Mouse (Mus musculus) retina, embryonic 14.5 days (tissue): ENCODE data around the gene Noa1.

ENCODE experiments used
- DNase-seq: peaks from one replicate; pipeline ENCODE4 v3.0.0-alpha.2; 2015; ENCODE audit warnings: low spot score

The Noa1 gene

DNA sequence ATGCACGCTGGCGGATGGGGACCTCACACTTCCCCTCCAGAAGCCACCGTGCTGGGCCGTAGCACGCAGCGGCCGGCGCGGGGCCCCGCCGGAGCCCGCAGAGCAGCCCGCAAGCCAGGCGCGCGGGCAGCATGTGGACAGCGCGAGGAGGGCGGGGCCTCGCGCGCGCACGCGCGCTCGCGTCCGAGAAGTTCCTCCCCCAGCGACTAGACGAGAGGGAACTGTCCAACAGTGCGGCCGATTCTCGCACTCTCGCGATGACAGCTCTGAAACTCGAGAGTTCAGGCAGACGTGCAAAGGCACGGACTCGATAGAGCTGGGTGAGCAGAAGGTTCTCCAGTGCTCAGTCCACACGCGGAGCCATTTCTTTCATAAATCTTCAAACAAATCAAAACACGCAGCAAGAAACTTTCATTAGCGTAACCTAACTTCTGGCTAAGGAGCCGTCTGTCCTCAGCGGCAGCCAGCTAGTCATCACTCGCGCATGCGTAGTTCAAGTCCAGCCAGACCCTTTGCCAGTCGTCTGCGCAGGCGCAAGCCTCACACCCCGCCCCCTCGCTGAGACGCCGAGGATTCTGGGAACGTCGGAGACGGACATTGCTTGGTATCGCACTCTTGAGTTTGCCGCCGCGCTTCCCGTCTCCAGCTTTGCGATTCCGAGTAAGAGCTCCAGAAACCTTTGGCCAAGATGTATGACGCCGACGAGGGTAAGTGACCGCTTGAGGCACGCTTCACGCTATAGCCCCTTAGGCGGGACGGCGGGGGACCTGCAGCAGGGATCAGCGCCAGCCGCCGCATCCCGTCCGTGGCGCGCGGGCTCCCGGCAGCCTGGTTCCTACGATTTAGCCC lies at the start of gene Noa1, which contains the start of gene Polr2b:
Gene Noa1, minus strand, starts transcription at position 161 of the 849 bp plus-strand sequence.
Gene Polr2b, plus strand, starts transcription at position 224 of the 849 bp plus-strand sequence.
- peak; percentile 99 for DNase-seq

DNA sequence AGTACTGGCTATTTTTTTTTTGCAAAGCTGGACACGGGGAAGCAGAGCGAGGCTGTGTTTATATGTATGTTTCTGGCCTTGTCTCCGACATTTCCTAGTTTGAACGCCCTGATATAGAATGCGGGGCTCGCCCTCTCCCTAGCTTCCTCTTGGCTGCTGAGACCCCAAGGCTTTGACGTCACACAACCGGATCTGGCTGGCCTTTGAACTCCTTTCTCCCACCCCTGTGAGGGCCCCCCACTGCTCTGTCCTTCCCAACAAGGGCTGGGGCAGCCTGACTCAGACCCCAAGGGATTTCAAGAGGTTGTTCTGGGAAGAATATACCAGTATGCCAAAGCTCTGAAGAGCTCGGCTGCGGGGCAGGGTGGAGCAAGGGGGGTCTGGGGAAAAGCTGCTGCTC lies 48.5 kb upstream of the Noa1 start:
- peak; percentile 48 for DNase-seq

DNA sequence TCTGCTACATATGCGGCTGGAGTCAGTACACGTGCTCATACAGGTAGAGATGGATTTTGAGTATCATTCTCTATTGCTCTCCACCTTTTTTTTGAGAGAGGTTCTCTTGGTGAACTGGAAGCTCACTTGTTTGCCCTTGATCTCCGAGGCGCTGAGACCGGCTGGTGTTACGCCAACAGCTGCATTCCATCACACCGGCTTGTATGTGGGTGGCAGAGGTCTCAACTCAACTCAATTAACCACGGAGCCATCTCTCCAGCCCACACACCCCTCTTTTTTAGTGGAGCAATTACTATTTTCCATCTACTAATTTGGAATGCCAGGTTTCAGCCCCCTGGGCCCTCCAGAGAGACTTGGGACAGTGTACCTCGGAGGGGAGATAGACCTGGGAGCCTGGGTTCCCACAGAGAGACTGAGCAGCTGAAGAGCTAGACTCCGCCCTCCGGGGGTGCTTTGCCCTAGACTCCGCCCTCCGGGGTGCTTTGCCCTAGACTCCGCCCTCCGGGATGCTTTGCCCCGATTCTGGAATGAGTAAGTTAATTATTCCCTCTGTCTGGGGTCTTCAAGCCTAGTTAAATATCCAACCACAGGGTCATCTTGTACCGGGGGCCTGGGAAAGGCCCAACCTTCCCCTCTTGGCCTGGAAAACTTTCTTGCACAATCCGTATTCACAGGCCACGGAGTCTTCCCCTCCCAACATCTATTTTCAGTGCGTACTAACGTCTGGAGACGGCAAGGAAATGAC lies 47.7 kb upstream of the Noa1 start:
- peak; percentile 68 for DNase-seq

DNA sequence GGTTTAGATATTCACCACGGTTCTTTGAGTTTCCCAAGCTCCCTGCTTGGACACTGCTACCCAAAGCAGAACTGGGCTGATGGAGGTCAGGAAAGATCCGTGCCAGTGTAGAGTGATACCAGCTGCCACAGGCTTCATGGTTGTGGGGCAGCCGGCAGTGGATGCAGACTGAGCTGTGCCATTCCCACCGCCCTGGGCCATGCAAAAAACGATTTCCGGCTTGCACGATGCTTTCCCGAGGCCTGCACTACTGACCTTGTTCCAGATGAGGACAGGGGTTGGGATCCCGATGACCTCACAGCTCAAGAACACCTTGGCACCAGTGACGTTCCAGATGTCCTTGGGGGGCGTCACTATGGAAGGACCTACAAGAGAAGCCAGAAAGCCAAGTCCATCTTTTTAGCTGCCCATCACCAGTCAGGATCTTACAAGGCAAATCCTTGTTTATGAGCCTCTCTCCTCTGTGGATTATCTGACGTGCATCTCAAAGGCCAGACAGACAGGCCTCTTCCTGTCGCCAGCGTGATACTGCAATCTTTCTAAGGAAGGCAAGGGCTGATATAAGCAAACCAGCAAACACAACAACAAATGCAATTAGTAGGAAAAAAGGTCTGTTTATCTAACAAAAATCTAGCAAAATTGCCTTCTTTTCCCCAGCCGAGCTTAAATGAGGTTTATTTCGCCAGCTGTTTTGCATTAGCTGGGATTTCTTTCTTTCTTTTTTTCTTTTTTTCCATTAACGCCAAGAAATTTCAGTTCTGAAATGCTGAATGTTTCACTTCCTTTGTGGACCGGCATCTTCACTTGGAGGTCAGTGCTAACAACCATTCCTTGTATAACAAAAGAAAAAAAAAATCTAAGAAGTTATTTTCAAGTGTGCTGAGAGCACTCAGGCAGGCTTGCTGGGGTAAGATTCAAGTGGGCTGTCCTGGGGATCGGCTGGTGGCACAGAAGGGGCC lies 45.7 kb upstream of the Noa1 start:
- no peak for DNase-seq

DNA sequence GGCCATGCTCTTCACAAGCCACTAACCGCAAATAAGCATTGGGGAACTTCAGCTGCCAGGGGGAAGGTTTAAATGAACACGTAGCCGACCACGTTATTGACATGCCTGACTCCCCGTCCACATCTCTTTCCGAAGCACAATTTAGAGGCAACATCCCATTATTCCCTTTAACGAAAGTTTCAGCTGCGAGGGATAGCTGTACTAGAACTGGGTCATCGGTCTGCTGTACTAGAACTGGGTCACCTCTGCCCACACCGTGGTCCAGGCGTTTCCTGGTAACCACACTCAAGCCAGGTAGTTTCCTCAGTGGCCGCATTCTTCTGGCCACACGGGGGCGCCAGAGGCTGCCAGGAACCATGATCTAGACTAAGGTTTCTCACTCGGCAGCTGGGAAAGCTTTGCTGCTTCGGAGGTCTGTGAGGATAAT lies 44.5 kb upstream of the Noa1 start:
- DNase-seq: peak; percentile 94

DNA sequence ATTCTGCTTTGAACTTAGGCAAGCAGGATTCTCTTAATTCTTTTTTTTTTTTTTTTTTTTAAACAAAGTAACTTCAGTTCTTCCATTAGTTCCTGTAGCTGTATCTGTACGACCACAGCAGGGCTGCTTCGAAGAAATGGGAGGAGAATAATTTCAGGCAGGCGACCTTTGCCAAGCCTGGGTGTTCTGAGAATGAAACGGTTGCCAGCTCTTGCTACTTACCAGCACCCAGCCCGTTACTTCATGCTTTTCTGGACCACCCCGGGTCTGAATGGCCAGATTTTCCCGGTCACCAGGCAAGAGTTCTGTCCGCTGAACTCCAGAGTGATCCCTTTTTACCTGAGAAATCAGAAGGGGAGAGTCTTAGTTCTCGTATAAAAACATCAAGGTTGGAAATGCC lies 41.8 kb upstream of the Noa1 start:
- DNase-seq: no peak

DNA sequence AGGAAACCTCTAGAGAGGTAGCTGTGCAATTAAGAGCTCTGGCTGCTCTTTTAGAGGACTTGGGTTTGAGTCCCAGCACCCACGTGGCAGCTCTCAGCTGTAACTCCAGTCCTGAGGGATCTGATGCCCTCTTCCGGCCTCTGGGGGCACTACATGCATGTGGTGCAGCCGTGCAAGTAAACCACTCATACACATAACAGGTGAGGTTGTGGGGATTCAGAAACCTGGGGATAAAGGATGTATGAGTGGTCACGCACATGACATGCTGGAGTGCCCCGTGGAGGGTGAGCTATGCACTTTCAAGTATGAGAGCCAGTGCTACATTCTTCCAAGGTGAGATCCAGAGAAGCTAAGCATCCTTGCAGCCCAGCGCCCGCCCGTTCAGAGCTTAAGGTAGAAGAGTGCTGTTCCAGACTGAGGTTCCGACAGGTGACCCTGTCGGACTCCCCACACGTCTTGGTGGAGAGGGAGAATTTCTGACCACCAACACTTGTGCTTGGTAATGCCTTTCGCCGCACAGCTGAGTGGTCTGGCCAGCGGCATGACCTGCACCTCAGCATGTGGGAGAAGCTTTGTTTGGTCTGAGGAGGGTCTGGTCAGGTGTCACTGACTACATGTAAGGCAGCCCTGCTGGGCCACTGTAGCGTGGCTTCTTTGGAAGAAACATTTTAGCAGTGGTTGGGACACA lies 40.2 kb upstream of the Noa1 start:
- no peak for DNase-seq

DNA sequence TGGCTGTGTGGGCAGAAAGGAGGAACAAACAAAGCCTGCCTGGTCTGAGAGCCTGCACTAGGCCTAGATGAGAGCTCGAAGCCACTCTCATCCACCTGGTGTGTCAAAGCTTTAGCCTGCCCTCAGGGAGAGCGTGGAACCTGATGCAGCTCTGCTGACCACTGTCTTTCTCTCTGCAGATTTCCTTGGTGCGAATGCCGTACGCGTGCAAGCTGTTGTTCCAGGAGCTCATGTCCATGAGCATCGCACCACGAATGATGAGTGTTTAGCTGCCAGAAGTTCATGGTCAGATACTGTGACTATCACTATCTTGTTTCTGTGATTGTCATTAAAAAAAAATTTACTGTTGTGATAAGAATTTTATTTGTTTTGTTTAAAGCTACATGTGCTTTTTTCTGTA lies 39.0 kb upstream of the Noa1 start:
- no peak for DNase-seq

DNA sequence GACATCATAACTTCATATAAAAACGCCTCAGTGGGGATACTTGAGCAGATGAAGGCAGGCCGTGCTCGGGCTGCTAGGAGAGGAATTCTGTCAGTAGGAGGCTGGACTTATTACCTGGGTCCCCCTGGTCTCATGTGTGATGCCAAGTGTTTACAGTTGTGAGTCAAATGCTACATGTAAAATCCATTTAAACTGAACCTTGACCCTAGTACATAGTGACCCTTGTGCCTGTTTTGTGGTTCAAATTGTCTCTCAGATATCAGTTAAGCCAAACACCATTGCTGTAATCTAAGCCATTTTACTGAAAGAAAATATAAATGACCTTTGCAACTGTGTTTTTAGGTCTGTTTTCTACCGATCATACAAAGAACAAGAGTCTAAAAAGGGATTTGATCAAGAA lies 30.1 kb upstream of the Noa1 start:
- DNase-seq: no peak

DNA sequence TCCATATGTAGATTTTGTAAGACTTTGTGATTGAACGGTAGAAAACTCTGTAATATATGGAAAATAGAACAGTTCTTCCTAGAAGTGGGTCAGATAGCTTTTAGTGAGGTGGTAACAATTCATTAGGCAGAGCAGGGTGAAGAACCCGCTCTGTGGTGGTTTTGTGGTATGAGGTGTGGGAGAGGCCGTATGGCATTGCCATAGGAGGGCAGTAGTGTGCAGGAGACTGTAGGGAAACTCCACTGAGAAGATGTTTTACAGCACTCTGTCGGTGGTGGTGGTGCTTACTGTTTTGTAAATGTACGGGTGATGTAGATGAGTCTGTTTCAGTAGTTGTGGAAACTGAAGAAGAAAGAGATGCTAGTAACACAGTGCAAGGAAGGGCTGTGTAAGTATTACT lies 20.3 kb upstream of the Noa1 start:
- DNase-seq: no peak

DNA sequence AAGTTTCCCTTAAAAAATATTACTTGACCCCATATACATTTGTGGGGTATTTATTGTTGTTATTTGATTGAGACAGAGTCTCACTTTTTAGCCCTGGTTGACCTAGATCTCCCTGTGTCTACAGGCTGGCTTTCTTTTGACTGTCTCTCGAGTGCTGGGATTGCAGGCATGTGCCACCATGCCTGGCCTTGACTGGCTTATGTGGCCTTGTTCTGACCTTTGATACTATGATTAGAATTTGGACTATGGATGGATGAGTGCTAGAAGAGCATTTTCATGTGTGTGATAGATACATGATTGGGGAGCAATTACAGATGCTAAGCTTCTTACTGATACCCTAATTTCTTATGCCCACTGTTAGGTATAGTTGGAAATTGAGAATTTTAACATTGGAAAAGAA lies 15.1 kb upstream of the Noa1 start:
- no peak for DNase-seq

DNA sequence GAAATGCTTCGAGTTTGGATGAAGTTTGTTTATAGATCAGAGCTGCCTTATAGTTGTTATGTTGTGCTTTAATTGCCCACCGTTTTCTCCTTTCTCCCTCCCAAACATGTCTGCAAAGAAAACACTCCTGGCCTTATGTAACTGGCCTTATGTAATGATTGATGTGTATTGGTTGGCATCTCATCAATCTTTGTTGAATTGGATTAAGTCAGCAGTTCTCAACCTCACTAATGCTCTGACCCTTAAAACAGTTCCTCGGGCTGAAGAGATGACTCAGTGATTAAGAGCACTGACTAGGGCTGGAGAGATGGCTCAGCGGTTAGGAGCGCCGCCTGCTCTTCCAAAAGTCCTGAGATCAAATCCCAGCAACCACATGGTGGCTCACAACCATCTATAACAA lies 5.1 kb upstream of the Noa1 start:
- DNase-seq: no peak

DNA sequence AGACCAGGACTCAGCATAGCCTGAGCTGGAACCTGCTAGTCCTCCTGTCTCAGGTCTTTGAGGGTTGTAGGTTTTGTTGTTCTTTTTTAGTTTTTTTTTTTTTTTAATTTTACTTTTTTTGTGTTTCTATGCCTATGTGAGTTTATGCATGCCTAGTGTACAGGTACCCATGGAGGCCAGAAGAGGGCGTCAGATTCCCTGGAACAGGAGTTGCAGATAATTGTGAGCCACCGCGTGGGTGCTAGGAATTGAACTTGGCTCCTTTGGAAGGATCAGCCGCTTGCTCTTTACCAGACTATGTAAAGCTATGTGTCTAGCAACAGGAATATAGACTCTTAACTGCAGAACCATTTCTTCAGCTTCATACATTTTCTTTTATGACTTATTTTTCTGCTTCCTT lies 4.3 kb upstream of the Noa1 start:
- no peak for DNase-seq

DNA sequence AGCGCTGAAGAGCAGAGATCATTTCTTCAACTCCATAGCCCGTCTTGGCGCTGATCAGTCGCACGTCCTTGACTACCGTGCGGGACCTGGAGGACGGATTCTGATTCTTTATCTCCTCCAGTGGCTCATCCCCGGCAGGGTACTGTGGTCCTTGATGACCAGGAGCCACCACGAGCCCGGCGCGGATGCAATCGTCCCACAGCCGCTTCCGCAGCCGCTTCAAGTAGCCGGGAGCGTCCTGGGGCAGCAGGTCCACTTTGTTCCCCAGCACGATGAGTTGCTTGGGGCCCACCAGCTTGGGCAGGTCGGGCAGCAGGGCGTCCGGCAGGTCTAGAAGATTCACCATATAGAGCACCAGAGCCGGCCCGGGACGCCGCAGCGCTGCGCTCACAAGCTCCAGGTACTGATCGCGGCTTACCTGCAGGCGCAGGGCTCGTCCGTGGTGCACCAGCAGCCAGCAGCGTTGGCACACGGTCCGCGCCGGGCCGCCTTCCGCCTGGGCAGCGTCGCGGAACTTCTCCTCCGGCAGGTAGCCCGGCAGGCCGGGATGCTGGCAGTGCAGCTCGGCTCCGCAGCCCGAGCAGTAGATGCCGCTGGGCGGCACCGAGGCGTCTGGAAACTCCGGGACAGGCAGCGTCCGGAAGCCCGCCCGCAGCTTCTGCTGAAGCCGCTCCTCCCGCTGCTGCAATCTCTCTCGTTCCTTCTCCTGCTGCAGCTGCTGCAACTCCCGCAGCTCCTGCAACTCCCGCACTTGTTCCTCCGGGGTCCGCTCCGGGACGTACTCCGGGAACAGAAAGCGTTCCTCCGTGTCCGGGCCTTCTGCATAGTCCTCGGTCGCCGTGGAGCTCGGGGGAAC lies 605 bp downstream of the Noa1 start:
- DNase-seq: peak; percentile 54

DNA sequence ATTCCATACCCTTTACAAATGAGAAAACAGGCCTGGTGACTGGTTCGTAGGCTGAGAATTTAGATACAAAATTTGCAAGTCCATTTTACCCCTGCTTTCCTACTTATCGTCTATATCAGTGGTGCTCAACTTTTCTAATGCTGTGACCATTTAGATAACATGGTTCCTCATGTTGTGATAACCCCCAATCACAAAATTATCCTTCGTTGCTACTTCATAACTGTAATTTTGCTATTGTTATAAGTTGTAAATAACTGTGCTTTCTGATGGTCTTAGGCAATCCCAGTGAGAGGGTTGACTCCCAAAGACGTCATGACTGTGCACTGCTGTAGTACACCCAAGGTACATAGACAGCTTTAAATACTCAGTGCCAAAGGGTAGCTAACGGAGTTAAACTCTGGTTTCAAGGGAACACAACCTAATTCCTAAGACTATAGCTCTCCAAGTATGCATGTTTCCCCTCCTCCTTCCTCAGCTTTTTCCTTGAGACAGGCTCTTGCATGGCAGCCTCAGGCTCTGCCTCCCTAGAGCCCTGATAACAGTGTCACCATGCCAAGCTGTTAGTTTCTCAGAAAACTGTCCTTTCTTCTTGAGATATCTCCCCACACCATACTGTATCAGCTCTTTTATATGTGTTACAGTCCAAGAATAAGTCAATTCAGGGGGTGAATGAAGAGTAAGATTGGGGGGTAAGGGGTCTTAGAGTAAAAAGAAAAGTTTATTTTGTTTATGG lies 1.9 kb downstream of the Noa1 start:
- DNase-seq: no peak

DNA sequence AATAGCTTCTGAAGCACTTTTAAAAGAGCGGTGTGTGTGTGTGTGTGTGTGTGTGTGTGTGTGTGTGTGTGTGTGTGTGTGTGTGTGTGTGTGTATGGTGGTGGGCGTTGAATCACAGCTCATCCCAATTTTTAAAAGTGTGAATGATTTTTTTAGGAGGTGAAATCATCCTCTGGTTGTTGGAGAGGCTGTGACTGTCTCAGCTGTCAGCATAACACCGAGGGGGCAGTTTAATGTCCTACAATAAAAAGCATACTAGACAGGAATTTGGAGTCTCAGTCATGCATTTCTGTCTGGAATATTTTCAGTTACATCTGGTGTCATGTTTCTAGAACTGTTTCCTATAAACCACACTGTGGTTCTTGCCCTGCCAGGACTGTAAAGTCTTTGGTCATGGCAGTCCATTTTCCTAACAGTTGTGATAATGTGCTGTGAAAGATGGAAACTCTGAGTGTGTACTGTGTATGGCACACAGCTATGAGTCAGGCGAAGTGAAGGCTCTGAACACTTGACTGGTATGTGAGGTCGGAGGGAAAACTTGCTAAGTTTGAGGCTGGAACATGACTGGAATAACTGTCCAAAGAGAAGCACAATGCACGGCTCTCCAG lies 8.5 kb downstream of the Noa1 start:
- no peak for DNase-seq

DNA sequence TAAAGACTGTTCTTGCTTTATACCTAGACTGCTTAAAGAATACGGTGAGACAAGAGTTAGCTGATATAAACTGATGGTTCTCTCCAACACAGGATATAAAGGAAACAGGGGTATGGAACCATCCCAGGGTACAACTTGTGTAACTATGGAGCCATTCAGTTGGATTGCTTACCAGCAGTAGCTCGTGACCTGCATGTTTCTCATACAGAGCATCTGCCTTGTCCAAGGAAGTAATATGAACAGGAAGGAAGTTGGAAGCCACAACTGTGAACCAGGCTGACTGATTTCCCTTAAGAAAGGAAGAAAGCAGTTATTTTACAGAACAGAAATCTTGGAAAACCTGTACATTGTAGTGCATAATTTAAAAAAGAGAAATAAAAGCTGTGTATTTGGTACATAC lies 10.4 kb downstream of the Noa1 start:
- DNase-seq: no peak

DNA sequence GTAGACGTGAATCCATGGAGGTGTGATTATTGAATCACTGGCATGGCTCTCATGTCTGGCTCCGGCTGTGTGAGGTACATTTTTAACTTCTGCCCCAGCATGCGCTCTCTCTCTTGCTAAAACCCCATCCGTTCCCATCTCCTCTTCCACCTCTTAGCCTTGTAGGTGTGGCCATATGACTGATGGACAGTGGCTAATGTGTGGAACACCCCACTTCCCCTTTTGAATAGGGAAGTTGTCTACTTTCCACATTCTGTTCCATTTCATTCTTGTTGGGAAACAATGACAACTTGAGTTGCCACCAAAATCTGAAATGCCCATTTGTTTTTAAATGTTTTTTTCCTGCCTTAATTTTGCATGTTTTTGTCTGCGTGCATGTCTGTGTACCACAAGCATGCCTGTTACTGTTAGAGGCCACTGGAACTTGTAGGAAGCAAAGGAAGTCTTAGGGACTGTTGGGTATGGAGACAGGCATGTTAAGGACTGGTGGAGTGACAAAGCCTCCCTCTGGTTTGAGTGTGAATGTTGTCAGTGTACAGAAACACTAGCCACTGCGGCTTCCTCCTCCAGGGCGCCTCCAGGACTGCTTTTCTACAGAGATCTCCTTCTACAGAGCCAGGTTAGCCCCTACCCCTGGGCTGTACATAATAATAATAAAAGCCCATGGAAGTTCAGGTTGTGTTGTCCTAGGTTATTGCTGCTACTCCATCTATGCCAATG lies 16.9 kb downstream of the Noa1 start:
- DNase-seq: no peak

DNA sequence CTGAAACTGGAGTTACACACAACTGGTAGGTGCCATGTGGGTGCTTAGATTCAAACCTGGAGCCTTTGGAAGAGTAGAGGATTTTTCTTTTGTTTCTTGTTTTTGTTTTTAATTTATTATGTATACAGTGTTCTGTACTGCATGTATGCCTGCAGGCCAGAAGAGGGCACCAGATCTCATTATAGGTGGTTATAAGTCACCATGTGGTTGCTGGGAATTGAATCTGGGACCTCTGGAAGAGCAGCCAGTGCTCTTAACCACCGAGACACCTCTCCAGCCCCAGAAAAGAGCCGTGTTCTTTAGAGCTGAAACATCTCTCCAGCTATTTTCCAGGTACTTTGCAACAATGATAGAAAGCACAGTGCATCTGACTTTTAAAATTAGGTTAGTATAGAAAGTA lies 19.3 kb downstream of the Noa1 start:
- DNase-seq: no peak
